Mouse (Mus musculus) left cerebral cortex, adult 9 months (tissue): ENCODE data around the gene Rfc2.

Experiments used
- DNase-seq, 2 experiments: peaks; one replicate each; pipeline ENCODE4 v3.0.0; 2022; ENCODE audit warnings: low spot score in 2 of 2

Gene Rfc2

GRCm38 (mm10) chr5:134609916-134610643 lies 28.9 kb downstream of the Rfc2 start:
- no peak for DNase-seq

- DNase-seq = no peak
Measured at GRCm38 (mm10) chr5:134611810-134612521, 30.8 kb downstream of the Rfc2 start.

- DNase-seq = no peak
Measured at GRCm38 (mm10) chr5:134613727-134614126, 32.6 kb downstream of the Rfc2 start.

GRCm38 (mm10) chr5:134614296-134614695 lies 33.1 kb downstream of the Rfc2 start:
- no peak for DNase-seq

- DNase-seq = no peak
Measured at GRCm38 (mm10) chr5:134614802-134615201, 33.6 kb downstream of the Rfc2 start, which contains the start of gene Lat2. TSS of gene Lat2 (minus strand) at chr5:134615025.

- no peak for DNase-seq
Measured at GRCm38 (mm10) chr5:134615380-134615779, 34.2 kb downstream of the Rfc2 start.

GRCm38 (mm10) chr5:134615780-134616179 lies 34.6 kb downstream of the Rfc2 start:
- DNase-seq = no peak

GRCm38 (mm10) chr5:134617071-134617470 lies 35.9 kb downstream of the Rfc2 start:
- DNase-seq = peak in 1 of 2 experiments; percentile 76

- DNase-seq = no peak
Measured at GRCm38 (mm10) chr5:134620457-134620856, 39.3 kb downstream of the Rfc2 start.

- DNase-seq = no peak
Measured at GRCm38 (mm10) chr5:134621099-134621640, 40.0 kb downstream of the Rfc2 start.

- no peak for DNase-seq
Measured at GRCm38 (mm10) chr5:134622069-134622468, 40.9 kb downstream of the Rfc2 start.

GRCm38 (mm10) chr5:134629508-134629907 lies 48.3 kb downstream of the Rfc2 start:
- no peak for DNase-seq

- no peak for DNase-seq
Measured at GRCm38 (mm10) chr5:134630835-134631234, 49.7 kb downstream of the Rfc2 start.

- DNase-seq = no peak
Measured at GRCm38 (mm10) chr5:134632841-134633240, 51.7 kb downstream of the Rfc2 start.

GRCm38 (mm10) chr5:134637820-134638367 lies 56.7 kb downstream of the Rfc2 start:
- DNase-seq = no peak

- no peak for DNase-seq
Measured at GRCm38 (mm10) chr5:134638461-134639268, 57.5 kb downstream of the Rfc2 start.

- DNase-seq = peak; percentile 88 to 96
Measured at GRCm38 (mm10) chr5:134639269-134639682, 58.1 kb downstream of the Rfc2 start, which contains the start of gene Eif4h. TSS of gene Eif4h (minus strand) at chr5:134639490.

GRCm38 (mm10) chr5:134640371-134640770 lies 59.2 kb downstream of the Rfc2 start:
- DNase-seq = no peak

- DNase-seq = no peak
Measured at GRCm38 (mm10) chr5:134644121-134644520, 63.0 kb downstream of the Rfc2 start.

- no peak for DNase-seq
Measured at GRCm38 (mm10) chr5:134644643-134645118, 63.5 kb downstream of the Rfc2 start.

GRCm38 (mm10) chr5:134646461-134646860 lies 65.3 kb downstream of the Rfc2 start:
- no peak for DNase-seq
